9 mouse cellular contexts compared by ENCODE assay signal in the genomic region with DNA sequence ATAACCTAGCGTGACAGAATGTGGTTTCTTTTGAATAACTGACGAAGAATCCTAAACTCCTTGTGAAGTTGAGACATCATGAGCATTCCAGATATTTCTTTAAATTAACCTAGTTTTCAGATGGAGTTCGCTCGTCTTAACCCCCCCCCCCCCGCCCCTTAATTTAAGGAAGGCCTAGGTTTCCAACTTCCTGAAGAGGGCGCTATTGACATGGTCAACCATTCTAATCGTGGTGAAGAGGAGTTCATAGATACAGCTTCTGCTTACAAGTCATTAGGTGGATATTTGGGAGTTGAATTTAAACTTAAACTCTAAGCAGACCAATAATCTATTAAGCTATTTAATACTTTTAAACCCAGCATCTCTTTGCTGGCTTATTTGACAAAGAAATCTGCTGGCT. TPM values are rescaled to one million over a fixed set of nuclear protein-coding genes. Genes with fewer than 3 reads are reported as not detected.
A peak's percentile ranks its signal among the peaks of the same experiment; 100 is the strongest.
DNase-seq lines count a peak whose midpoint lies in the region; TF ChIP-seq lines count a peak whose summit lies in the region.
"Had no signal": no experiment of that assay in that cellular context is flagged by ENCODE, and none has a peak within 500 bp of the region (broad histone marks: within the 10 kb centered on the region; RNA-seq: fewer than 3 reads in every experiment).

No protein-coding gene starts in this region.

- no peak for DNase-seq in layer of hippocampus, adult 2 months (ENCODE audit: low spot score in 2 of 2)
- DNase-seq in layer of hippocampus, postnatal 14 days (ENCODE audit: low spot score in 2 of 2): no peak
- peak; percentile 19 for DNase-seq in ZHBTc4 (ENCODE audit: low read depth, low spot score)
- peak; percentile 27 to 66 for DNase-seq in heart, adult 18-20 months
- peak; percentile 61 for DNase-seq in mesoderm, embryonic 11.5 days (ENCODE audit: low read depth, low spot score)
- DNase-seq in right cerebral cortex, postnatal 25 days: no peak
- DNase-seq in thymus, adult 18-20 months: no peak
- no peak for DNase-seq in right cerebral cortex, adult 2 months (ENCODE audit: low spot score in 2 of 2)
- DNase-seq: cerebellum, adult 9-10 months had no signal

- peak; percentile 66 for TF ChIP-seq CTCF in layer of hippocampus, adult 2 months (conservative IDR thresholded peaks at IDR 0.05)

- no peak overlapping the region for H3K27ac ChIP-seq in layer of hippocampus, adult 2 months

- no peak overlapping the region for H3K4me3 ChIP-seq in layer of hippocampus, adult 2 months

RNA-seq across cellular contexts. Expression of gene Creb5, which starts 20.0 kb away (rescaled TPM):
- total RNA-seq in layer of hippocampus, adult 2 months (2021): 1 to 10 TPM; 5.0 to 5.6 TPM
- total RNA-seq in layer of hippocampus, postnatal 14 days (2021): 1 to 10 TPM; 4.7 TPM
- 1 to 10 TPM; 5.6 to 6.8 TPM for total RNA-seq in heart, adult 18-20 months (2021)

Comparison
In these comparisons a context has a peak if more than half of its experiments do, and no peak if none do; other contexts are left out.
1. DNase-seq: peak in ZHBTc4 (single experiment), heart, adult 18-20 months (2 of 2) and mesoderm, embryonic 11.5 days (single experiment); none in layer of hippocampus, adult 2 months (0 of 2), layer of hippocampus, postnatal 14 days (0 of 2), right cerebral cortex, postnatal 25 days (single experiment), thymus, adult 18-20 months (0 of 2) and right cerebral cortex, adult 2 months (0 of 2).